Mouse (Mus musculus): ENCODE results near the gene Gnb5.

Gene Gnb5

DNA sequence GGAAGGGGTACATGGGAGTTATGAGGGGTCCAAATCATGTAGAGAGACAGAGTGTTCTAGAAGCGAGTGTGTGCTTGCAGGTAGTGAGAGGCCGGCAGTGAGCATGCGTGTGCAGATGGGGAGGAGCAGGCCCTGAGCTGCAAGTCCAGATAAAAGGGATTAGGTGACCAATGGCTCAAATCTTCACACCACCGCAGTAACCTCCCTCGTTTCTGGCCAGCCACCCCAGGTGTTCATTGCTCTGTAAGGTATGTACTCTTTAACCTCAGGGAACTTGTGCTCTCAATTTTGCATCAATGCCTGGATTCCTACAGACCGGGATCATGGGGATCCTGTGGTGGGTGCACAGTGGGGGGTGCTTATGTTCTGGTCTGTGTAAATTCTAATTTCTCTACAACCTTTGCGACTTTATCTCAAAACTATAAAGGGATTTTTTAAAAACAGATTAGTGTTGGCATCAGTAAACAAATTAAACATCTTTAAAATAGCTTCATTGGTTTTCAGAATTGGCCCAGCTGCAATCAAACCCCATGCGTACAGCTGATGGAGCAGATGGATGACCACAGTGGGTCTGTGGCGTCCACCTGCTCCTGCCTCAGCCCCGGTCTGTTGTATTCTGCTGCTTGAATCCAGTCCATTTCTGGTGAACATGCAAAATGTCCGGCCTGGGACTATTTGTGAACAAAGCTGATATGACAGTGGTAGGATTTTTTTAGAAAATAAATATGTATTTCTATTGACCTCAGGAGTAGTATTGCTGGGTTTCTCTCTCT is at the start of gene Gnb5:
Gene Gnb5, plus strand, starts transcription at position 163 of the 773 bp plus-strand sequence.
- peak; percentile 96 for DNase-seq (ENCODE audit: low read depth, low spot score)

DNA sequence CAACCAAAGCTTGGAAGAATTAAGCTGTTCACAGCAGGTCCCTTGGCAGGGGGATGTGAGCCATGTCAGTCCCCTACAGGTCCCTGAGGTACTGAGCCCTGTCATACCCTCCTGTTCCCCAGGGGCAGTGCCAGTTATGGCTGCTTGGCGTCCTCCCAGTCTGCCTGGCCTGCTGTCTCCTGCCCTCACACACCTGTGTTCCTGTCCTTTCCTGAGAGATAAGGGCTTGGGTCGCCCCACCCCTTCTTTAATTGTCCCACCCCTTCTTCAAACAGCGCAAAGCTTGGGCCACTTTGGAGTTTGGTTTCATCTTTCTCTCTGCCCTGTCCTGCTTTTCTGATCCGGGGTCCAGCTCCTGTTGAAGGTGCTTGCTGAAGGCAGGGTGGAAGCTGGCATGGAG is 47.3 kb upstream of the Gnb5 start:
- DNase-seq (ENCODE audit: low read depth, low spot score): no peak

DNA sequence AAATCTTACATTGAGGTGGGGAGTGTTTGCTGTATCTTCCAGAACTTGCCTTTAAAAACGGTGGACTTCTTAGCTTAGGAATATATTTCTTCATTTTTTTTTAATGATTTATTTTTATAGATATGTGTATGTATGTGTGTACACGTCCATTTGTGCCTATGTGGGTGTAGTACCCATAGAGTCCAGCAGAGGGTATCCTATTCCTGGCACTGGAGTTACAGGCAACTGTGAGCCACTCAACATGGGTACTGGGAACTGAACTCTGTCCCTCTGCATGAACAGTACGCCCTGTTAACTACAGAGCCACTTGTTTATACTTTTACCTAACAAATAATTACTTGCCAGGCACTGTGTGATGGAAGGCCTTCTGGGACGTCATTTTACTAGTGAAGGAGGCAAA is 46.4 kb upstream of the Gnb5 start:
- no peak for DNase-seq (ENCODE audit: low read depth, low spot score)

DNA sequence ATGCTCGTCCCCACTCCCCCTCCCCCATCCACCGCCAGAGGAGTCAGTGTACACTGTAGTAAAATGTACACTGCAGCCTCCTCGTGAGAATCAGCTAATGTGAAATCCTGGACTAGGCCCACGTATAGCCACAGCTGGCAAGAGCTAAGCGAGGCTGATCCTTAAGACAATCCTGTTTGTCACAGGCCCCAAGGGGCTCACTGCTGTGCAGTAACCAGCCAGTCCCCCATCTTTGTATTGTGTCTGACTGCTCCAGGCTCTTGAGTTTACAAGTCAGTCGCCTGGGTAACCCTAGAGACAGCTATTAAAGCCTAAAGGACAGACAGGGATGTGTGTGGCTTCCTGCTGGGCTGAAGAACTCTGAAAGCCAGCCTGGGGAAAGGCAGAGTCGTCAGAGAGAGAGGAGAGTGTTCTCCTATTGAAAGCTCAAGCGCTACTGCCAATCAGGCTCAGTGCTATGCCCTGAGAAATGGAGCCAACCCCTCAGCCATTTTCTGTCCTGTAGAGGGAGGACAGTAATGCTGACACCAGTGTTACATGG is 44.7 kb upstream of the Gnb5 start:
- DNase-seq (ENCODE audit: low read depth, low spot score): peak; percentile 41

DNA sequence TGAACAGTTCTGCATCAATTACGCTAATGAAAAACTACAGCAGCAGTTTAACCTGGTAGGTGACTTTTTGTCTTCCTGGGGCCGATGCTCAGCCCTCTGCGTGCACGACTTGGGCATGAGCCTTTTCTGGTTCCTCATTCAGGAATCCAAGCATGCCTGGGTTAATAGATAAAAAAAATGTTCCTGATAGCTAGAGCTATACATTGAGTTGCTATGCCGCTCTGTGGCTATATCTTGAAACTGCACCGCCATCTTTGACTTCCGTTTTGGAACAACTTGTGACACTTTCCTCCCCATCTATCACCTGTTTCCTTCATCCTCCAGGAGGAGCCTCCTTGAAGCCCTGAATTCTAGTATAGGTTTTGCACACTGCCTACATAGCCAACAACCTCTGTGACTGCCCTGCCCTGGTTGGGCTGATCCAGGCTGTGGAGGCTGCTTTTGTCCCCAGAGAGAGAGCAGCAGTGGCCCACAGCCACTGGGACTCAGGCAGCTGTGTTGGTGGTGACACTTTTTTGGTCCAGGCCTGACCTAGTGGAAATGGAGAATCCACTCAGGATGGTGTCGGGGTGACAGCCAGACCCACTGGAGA is 43.8 kb upstream of the Gnb5 start:
- peak; percentile 81 for DNase-seq (ENCODE audit: low read depth, low spot score)

DNA sequence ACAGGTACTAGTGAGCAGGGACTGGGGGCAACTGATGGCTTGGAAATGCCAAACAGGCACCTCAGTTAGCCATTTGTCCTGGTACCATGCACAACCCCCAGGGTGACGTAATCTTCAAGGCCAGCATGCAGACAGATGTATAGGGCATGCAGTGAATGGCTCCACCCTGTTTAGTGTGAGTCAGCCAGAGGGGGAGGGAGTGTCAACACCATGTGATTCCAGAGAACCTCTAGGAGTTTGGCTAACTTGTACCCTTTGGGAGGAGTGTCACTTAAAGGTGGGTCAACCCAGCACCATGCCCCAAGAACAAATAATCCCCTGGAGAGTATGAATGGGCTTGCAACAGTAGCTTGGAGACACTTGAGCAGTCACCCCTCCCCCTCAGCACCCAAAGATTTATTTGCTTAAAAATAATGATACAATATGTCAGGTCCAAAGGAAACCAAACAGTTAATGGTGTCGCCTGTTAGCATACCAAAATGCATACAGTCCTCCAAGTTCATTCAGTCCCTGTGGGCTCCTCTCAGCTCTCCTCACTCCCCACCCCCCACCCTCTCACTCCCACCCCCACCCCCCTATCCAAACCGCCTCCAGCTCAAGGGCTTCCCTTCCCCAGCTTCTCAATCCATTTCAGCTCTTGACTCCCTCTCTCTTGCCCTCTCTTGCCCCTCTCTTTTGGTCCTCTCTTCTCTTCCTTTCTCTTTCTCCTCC is 41.9 kb upstream of the Gnb5 start:
- no peak for DNase-seq (ENCODE audit: low read depth, low spot score)

DNA sequence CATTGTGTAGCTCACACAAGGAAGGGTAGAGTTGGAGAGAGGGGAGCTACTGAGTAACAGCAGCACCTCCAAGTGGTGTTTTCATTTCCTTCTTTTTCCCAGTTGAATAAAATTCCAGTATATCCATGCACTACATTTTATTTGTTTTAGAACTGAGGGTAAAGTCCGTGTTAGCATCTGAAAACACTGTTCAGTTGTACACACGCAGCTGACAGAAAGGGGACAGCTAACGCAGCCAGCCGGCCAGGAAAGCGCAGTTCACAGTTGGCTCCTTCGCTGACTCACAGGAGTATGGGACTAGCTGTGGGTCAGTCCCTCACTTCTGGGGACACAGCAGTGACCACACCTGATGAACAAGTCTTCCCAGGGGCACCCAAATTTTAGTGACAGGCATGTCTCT is 38.9 kb upstream of the Gnb5 start:
- no peak for DNase-seq (ENCODE audit: low read depth, low spot score)

DNA sequence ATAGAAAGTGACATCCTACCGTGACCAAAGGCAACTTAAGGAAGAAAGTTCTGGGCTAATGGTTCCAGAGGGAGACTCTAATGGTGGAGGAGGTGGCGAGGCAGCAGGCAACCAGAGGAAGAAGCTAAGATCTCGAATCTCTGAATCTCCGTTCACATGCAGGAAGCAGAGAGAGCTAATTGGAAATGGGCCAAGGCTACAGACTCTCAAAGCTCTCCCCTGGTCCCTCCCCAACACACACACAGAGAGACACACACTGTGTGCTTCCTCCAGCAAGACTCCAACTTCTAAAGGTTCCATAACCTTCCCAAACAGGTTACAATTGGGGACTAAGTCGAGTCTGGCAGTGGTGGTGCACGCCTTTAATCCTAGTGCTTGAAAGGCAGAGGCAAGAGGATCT is 35.7 kb upstream of the Gnb5 start:
- DNase-seq (ENCODE audit: low read depth, low spot score): no peak

DNA sequence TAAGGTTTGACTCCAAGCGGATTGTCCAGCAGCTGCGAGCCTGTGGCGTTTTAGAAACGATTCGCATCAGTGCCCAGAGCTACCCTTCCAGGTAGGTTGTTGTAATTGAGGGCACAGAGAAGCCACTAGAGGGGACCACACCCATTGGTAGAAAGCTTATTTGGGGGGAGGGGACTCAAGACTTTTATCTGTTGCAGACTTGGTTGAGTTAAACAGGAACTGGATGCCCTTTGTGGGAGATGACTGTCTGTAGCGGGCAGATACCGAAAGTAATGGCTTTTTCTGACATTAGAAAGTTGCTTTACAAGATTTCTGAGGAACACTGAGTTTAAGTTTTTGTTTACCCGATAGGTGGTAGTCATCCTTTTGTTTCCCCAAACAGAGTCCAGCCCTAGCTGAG is 34.5 kb upstream of the Gnb5 start:
- no peak for DNase-seq (ENCODE audit: low read depth, low spot score)

DNA sequence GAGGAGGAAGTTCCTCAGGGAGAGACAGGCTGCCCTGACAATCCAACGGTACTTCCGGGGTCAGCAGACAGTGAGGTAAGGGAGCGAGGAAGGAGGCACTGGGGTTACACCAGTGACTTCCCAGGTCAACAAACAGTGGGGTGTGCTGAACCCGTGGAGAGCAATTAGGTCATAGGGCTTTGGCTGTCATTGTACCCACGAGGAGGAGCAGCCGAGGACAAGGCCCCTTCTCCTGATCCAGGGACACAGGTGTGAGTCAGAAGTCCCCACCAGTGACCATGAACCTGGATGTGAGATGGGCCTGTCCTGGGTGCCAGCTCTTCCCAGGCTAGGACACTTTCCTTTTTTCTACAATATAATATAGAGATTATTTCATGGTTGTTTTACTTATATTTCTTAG is 32.4 kb upstream of the Gnb5 start:
- DNase-seq (ENCODE audit: low read depth, low spot score): no peak

DNA sequence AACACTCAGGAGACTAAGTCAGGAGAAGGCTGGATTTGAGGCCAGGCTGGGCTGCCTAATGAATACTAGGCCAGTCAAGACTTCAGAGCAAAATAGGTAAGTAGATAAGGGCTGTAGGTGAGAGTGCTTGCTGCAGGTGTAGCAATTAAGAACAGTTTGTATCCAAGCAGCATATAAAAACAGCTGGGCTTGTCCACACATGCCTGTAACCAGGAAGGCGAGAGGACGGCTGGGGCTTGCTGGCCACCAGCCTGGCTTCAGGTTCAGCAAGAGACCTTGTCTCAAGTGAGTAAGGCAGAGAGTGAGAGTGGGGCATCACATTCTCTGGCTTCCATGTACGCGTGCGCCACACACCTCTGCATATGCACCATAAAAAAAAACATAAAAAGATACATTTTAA is 31.6 kb upstream of the Gnb5 start:
- no peak for DNase-seq (ENCODE audit: low read depth, low spot score)

DNA sequence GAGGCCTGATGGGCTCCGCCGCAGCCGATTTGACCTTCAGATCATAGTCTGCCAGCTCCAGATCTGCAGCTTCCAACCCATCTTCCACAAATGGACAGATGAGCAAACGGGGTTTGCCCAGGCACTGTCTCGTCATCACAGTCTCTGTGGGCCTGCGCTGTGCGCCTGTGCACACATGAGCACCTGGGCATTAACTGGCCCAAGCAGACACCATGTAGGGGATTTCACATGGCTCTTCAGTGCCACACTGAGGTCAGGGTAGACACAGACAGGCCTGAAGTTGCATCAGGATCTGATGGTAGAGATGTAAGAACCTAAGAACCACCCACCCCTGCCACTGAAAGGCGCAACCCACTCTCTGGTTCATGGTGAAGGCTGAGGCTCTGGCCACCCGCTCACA is 31.0 kb upstream of the Gnb5 start:
- DNase-seq (ENCODE audit: low read depth, low spot score): no peak

DNA sequence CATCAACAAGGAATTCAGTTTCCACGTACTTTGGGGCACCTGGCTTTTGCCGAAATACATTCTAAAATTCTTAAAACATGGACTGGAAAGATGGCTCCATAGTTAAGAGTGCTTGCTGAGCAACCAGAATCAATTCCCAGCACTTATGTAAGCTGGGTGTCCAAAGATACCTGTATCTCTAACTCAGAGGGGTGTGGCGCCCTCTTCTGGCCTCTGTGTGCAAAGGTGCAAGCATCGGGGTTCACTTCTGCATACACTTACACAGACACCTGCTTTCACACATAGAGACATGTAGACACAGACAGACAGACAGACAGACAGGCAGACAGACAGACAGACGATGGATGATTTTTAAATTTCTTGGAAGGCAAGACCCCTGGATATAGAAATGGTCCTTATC is 25.3 kb upstream of the Gnb5 start:
- DNase-seq (ENCODE audit: low read depth, low spot score): peak; percentile 78

DNA sequence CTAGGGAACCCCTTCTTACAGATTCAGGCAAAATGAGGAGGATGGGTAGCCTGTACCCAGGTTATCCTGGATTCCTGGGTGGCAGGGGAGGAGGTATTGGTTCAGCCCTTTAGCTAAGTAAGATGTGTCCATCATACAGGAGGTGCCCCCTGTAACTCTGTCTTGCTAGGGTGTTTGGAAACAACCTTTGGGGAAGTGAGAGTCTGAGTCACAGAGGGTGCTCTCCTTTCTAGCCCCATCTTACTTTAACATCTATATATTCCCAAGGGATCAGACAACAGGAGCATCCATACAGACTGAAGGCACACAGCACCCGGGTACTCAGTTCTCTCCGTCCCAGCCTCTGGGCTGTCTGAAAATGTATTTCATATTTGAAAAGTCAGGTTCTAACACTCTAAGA is 23.9 kb upstream of the Gnb5 start:
- no peak for DNase-seq (ENCODE audit: low read depth, low spot score)

DNA sequence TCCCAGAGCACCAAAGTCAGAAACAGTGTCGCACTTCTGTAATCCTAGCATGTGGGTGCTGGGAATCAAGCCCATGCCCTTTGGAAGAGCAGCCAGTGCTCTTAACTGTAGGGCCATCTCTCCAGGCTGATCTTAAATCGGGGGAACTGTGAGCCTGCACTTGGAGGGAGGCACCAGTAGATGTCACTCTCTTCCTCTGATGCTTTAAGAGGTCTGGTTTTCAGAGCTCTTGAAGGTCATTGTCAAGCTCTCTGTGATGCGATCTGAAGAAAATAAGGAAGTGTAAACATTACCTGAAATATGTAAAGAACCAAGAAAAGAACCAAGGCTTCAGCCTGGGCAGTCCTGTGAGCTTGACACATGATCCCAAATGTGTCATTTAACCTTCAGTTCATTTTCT is 23.3 kb upstream of the Gnb5 start:
- DNase-seq (ENCODE audit: low read depth, low spot score): peak; percentile 96

DNA sequence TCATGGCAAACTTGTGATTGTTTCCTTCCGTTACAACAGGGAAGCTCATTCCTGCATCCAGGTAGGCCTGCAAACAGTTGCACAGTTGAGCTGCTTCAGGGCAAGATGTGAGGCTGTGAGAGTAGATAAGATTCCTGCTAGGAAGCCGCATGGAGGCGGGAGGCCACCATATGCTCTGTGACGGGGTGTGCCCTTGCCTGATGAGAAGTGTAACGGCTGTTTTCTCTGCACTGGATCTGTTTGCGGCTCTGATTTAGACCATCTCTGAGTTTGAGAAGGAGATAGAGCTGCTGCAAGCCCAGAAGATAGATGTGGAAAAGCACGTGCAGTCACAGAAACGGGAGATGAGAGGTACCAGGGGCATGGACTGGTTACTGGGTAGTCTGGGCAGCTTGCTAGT is 22.5 kb upstream of the Gnb5 start:
- DNase-seq (ENCODE audit: low read depth, low spot score): peak; percentile 79

DNA sequence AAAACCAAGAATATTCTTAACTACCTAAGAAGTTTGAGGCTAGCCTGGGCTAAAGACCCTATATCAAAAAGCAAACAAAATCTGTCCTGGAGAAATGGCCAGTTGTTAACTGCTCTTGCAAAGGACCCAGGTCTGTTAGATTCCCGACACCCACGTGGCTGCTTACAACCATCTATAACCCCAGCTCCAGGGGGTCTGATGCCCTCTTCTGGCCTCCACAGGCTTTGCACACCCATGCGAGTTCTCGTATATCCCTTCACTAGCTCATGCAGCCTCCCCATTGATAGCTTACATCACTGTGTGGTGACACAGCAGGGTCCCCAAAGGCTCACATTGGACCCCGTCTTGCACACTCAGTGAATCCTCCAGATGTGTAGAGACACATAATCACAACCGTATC is 20.7 kb upstream of the Gnb5 start:
- no peak for DNase-seq (ENCODE audit: low read depth, low spot score)

DNA sequence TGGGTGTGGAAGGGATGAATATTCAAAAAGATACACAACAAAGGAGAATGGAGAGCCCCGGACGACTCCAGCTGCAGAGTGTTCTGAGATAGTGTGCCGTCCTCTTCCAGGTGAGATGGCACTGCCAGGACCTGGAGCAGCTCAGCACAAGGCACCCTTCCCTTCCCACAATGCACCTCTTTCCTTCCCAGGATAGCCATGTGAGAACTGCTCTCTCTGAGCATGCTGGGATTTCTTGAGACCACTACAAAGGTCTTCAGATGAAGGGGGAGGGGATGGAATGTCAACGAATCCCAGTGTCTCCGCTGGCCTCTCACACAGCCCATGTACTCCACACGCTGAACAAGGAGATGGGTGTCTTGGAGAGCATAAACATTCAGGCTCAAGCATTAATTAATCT is 18.5 kb upstream of the Gnb5 start:
- no peak for DNase-seq (ENCODE audit: low read depth, low spot score)

DNA sequence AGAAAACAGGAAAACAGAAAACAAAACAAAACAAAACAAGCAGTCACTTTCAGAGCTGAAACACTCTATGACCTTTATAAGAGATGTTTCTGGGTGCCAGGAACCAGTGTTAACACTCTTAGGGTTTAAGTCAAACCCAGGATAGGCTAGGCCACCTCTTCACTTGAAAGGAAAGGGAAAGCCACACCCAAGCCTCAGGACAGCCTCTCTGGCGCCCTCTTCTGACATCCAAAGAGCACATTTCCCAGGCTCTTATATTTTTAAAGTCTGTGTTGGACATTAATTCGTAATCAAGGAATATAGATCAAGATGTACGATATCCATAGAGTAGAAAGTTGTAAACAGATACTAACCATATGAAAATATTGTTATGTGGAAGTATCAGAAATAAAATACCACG is 16.5 kb upstream of the Gnb5 start:
- peak; percentile 64 for DNase-seq (ENCODE audit: low read depth, low spot score)

DNA sequence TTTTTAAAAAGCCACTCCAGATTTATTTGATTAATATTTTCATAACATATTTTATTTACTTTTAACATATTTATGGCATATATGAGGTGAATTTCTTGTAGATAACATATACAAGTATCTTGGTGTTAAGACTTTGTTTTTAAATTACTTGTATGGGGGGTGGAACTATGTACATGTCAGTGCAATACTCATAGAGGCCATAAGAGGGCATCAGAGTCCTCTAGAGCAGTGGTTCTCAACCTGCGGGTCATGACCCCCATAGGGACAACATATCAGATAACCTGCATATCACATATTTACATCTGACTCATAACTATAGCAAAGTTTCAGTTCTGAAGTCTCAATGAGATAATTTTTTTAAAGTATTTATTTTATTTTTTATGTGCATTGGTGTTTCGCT is 6.7 kb upstream of the Gnb5 start:
- peak; percentile 66 for DNase-seq (ENCODE audit: low read depth, low spot score)

DNA sequence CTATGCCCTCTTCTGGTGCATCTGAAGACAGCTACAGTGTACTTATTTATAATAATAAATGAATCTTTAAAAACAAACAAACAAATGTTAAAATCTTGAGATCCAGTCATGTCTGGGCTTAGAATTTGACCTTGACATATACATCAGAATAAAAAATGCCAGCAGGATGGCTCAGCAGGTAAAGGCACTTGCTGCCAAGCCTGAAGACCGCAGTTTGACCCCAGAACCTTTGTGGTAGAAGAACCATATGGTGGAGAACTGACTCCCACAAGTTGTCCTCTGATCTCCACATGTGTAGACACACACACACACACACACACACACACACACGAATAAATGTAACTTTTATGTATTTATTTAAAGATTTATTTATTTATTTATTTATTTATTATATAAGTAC is 3.1 kb upstream of the Gnb5 start:
- no peak for DNase-seq (ENCODE audit: low read depth, low spot score)

DNA sequence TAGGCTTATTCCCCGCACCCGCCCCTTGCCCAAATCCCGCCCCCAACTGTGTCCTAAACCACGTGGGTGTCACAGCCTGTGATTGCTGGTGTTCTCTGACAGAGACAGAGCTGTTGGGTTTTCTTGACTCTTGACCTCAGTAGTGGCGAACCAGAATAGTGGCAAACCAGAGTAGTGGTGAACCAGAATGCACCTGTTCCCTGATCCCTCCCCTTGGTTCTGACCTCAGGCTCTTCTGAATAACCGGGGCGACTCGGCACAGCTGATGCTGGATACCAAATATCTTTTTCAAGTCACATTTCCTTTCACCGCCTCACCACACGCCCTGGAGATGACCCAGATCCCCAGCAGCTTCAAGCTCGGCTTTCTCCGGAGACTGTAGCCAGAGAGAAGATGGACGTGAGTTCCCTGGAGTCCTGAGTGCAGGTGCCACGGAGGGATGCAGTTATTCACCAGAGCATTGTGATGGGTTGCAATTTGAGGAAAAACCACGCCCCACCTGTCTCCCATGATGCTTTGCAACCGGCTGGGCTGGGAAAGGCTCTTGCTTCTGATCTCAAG is 2.3 kb upstream of the Gnb5 start:
- peak; percentile 72 for DNase-seq (ENCODE audit: low read depth, low spot score)
